In the genomic region with DNA sequence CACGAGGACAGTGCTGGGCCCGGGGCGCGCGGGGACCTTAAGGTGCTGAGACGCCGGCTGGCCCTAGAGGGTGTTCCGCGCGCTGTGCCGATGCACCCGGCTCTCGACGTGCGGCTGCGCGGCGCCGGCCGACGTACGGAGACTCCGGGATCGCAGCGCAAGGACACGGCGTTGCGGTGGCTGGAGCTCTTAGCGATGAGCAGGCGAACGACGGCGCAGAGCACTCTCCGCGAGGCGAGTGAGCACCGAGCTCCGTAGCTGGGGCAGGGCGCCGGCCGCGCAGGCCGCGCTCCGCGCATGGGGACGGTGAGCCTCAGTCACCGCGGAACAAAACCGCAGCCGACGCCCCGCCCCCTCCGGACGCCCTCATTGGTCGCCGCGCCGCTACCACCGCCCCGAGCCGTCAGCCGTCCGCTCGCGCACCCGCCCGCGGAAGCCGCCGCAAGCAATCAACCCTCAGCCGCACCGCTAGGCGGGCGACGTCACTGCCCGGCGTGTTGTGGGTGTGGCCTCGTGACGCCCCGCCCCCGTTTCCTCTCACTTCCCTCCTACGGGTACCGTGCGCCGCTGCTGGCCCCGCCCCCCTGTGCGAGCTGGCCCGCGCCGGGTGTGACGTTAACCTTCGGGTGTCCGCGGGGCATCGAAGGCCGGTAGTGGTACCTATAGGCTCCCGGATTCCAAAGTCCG, we compare ENCODE assay signal across 8 mouse cellular contexts. TPM values are rescaled to one million over a fixed set of nuclear protein-coding genes. Genes with fewer than 3 reads are reported as not detected.
A peak's percentile ranks its signal among the peaks of the same experiment; 100 is the strongest.
DNase-seq lines count a peak whose midpoint lies in the region; ATAC-seq lines count a peak whose summit lies in the region.

A gene (minus strand): TSS at position 335 of the 687 bp plus-strand sequence.
A gene (plus strand): TSS at position 625 of the 687 bp plus-strand sequence.

- peak; percentile 97 for ATAC-seq in hindbrain, embryonic 15.5 days (ENCODE audit: low FRiP score, low read depth)

- under 1% methylated on average over 87 of the region's 99 CpGs for WGBS in hindbrain, embryonic 15.5 days

- no peaks in the 10 kb centered on the region for H3K36me3 ChIP-seq in hindbrain, embryonic 15.5 days

- H3K9me3 ChIP-seq in hindbrain, embryonic 15.5 days: no peaks in the 10 kb centered on the region

- H3K4me1 ChIP-seq in hindbrain, embryonic 15.5 days (replicated peaks): peaks cover 24% of the 10 kb centered on the region

- H3K4me2 ChIP-seq in hindbrain, embryonic 15.5 days: peak within 1 kb of the TSS; percentile 70

- H3K4me3 ChIP-seq in hindbrain, embryonic 15.5 days: peak within 1 kb of the TSS; percentile 66

- peak; percentile 87 for DNase-seq in WW6 (ENCODE audit: low read depth, low spot score)
- peak; percentile 100 for DNase-seq in cerebellum, postnatal 36 days
- peak; percentile 99 to 100 for DNase-seq in frontal cortex, postnatal 36 days (ENCODE audit: low spot score in 2 of 2)
- DNase-seq in left cerebral cortex, adult 18-20 months (ENCODE audit: low spot score in 2 of 2): peak; percentile 100
- peak; percentile 100 for DNase-seq in lung, postnatal 4 days
- peak; percentile 98 for DNase-seq in retina, postnatal 1 day
- peak; percentile 100 for DNase-seq in thymus, postnatal 4 days

- H3K27me3 ChIP-seq in hindbrain, embryonic 15.5 days: no peaks in the 10 kb centered on the region

- peak within 1 kb of the TSS; percentile 82 for H3K27ac ChIP-seq in hindbrain, embryonic 15.5 days (replicated peaks)

- H3K9ac ChIP-seq in hindbrain, embryonic 15.5 days: peak within 1 kb of the TSS; percentile 61

RNA-seq across cellular contexts. Expression of the first gene that starts in this region (rescaled TPM):
- polyA plus RNA-seq in hindbrain, embryonic 15.5 days (2015; fragmentation: Nextera tagmentation; extraction: Ambion mirVana): 30.0 and 33.6 TPM in 2 replicates
- 10 to 100 TPM; 21.8 to 24.2 TPM for total RNA-seq in left cerebral cortex, adult 18-20 months (2021)

RNA-seq across cellular contexts. Expression of the second gene that starts in this region (rescaled TPM):
- polyA plus RNA-seq in hindbrain, embryonic 15.5 days (2015; fragmentation: Nextera tagmentation; extraction: Ambion mirVana): 0.47 and 0.64 TPM in 2 replicates
- total RNA-seq in left cerebral cortex, adult 18-20 months (2021): 1 to 10 TPM in 1 of 2 experiments, under 1 TPM in 1; 0.67 to 1.1 TPM

Comparison
In these comparisons a context has a peak if more than half of its experiments do, and no peak if none do; other contexts are left out.
1. Peak in every context shown above with its lines: DNase-seq, ATAC-seq, H3K4me3 ChIP-seq and H3K27ac ChIP-seq.